Mouse (Mus musculus) E14TG2a.4 (cell line): ENCODE results near the gene Preb.

ENCODE experiments used
- H3K27me3 ChIP-seq: 2 replicates; pipeline ENCODE4 v1.6.1; 2014; ENCODE audit warnings: low read length, control low read depth; ENCODE audit not compliant: insufficient read depth
- H3K36me3 ChIP-seq: 2 replicates; pipeline ENCODE4 v1.6.1; 2014; ENCODE audit warnings: low read length, control low read depth; ENCODE audit not compliant: insufficient read depth
- H3K4me1 ChIP-seq: replicated peaks from 2 replicates; pipeline ENCODE4 v1.6.1; 2014; ENCODE audit warnings: low read depth, low read length, control low read depth
- H3K4me3 ChIP-seq: replicated peaks from 2 replicates; pipeline ENCODE4 v1.5.1; 2014; ENCODE audit warnings: mild to moderate bottlenecking, low read length
- H3K9me3 ChIP-seq: 2 replicates; pipeline ENCODE4 v1.6.1; 2014; ENCODE audit warnings: low read length, control low read depth
- CTCF ChIP-seq: conservative IDR thresholded peaks from 2 replicates; pipeline ENCODE4 v1.5.1; 2014; ENCODE audit warnings: low read length
- NANOG ChIP-seq: IDR thresholded peaks from 2 replicates; pipeline ENCODE4 v1.6.1; 2014; ENCODE audit warnings: borderline replicate concordance, low read length, mixed read lengths
- POU5F1 ChIP-seq: IDR thresholded peaks from 2 replicates; pipeline ENCODE4 v1.6.1; 2014; ENCODE audit warnings: low read length, borderline replicate concordance

The Preb gene

DNA sequence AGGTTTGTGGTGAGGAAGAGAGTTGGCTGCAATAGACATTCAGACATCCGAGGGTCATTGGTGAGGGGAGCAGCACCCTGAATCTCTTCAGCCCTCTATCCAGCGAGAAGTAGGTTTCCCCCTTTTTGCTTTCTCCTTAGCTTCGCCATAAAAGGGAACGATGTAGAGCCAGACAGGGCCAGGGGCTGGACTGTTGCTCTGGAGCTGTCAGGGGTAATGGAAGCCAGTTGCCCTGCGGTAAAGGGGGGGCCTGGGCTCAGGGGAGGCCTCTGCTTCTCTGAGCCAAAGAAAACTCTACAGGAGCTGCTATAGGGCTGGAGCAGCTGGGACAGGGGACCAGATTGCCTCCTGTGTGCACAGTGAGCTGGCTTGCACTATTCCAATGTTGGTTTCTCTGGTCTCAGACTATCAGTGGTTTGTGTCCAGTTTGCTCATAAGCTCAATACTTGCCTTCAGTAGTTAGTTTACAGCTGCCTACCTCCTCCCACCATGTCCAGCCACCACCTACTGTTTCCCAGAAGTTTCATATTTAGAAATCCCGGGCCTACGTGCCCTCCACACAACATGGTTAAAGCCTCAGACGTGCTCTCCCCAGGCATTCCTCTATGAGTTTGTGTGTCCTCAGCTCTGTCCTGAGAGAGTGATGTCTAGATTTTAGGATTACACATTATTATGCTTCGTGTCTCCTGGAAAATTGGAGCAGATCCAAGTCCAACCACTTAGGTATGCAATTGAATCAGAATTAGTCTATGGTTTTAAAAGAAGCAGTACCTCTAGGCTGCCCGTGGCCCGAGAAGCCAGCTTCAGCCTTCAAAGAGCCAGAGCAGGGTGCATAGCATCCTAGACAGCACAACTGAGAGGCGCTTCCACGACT lies 51.5 kb downstream of the Preb start:
- Histone ChIP-seq H3K27me3 (0 out of 2 replicates have a peak, but pooled peaks cover 4% of the 10 kb centered on the region), H3K4me3 (peak overlapping the region; percentile 92), H3K9me3 (no peaks in the 10 kb centered on the region), H3K4me1 (peaks cover 70% of the 10 kb centered on the region), H3K36me3 (peaks cover 27% of the 10 kb centered on the region)
- TF ChIP-seq CTCF (no peak), POU5F1 (no peak), NANOG (no peak)

DNA sequence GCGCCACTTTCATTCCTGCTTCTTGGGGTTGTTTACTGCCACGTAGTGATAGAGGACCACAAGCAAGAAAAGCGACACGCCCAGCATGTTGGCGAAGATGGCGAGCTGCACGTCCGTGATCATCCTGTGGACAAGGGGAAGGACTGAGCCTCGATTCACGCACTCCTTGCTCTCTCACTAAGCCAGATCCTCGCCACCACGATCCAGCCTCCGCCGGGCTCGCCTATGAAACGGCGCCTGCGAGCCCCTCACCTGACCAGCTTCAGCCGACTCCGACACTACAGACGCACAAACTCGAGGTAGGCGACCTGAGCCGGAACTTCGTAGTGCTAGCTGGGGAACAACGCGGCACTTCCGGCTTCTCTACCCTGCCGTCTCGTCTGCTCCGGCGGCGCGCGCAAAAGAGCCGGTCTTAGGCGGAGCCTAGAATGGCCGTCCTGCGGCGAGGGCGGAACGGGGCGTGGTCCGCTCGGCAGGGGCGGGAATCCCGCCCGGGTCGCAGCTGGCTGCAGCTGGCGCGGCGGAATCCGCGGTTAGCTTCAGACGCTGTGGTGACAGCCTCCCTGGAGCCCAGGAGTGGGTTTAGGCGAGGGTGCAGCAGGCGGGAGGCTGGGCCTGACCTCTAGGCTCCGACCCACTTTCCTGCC lies 52.6 kb downstream of the Preb start, which contains the start of gene Ost4:
Ost4 (minus strand) TSS at position 376 of the 647 bp plus-strand sequence.
- TF ChIP-seq POU5F1 (no peak), NANOG (no peak), CTCF (no peak)
- 0 out of 2 replicates have a peak, but pooled peaks cover 4% of the 10 kb centered on the region for H3K27me3 ChIP-seq
- no peaks in the 10 kb centered on the region for H3K9me3 ChIP-seq
- H3K4me3 ChIP-seq = peak within 1 kb of the TSS; percentile 92
- H3K36me3 ChIP-seq = peaks cover 38% of the 10 kb centered on the region
- peaks cover 70% of the 10 kb centered on the region for H3K4me1 ChIP-seq

GRCm38 (mm10) chr5:30901860-30902259 lies 58.3 kb downstream of the Preb start:
- no peaks in the 10 kb centered on the region for H3K9me3 ChIP-seq
- TF ChIP-seq CTCF = no peak
- H3K36me3 ChIP-seq = peaks cover 90% of the 10 kb centered on the region
- peaks cover 96% of the 10 kb centered on the region for H3K4me1 ChIP-seq
- H3K4me3 ChIP-seq = no peak overlapping the region
- no peaks in the 10 kb centered on the region for H3K27me3 ChIP-seq
